Mouse (Mus musculus) macrophage (primary cell): ENCODE data around the gene Grap. TPM values are rescaled to one million over a fixed set of nuclear protein-coding genes. Genes with fewer than 3 reads are reported as not detected.

Experiments used
- polyA plus RNA-seq: library from polyadenylated mRNA; stranded (reverse); fragments of 250-400 nt; gene quantifications from 3 replicates; pipeline ENCODE4 v1.2.4, GENCODE M21; 2018; ENCODE audit warnings: inconsistent platforms

Grap gene
- polyA plus RNA-seq, 1 experiment from 2014 or later = 3.2 TPM

Other genes with a start within 250 kb of the Grap start
- not detected in 3 replicates for gene Rnf112, start 199.1 kb upstream of the Grap start, polyA plus RNA-seq
- gene Mfap4, start 167.8 kb upstream of the Grap start, polyA plus RNA-seq = not detected in 3 replicates
- gene Mapk7, start 158.9 kb upstream of the Grap start, polyA plus RNA-seq = 28.5 to 49.5 TPM (median 37.8 TPM) in 3 replicates
- 0.59 to 0.91 TPM in 2 of 3 replicates, not detected in the other for gene B9d1, start 148.1 kb upstream of the Grap start, polyA plus RNA-seq
- gene Epn2, start 73.6 kb upstream of the Grap start, polyA plus RNA-seq = 0.20 to 0.98 TPM (median 0.42 TPM) in 3 replicates
- 0.26 TPM in 1 of 3 replicates, not detected in the others for gene Fam83g, start 30.8 kb downstream of the Grap start, polyA plus RNA-seq
- not detected in 3 replicates for gene Slc5a10, start 67.6 kb downstream of the Grap start, polyA plus RNA-seq
- 24.2 to 42.5 TPM (median 30.8 TPM) in 3 replicates for gene Prpsap2, start 108.8 kb downstream of the Grap start, polyA plus RNA-seq
- 30.1 to 30.5 TPM (median 30.3 TPM) in 3 replicates for gene Ulk2, start 201.8 kb downstream of the Grap start, polyA plus RNA-seq